Mouse (Mus musculus): Measurements from ENCODE around the gene Gas7. TPM values are rescaled to one million over a fixed set of nuclear protein-coding genes. Genes with fewer than 3 reads are reported as not detected.

The Gas7 gene
- polyA plus RNA-seq (2014; fragmentation: Illumina TruSeq; extraction: RNeasy Lipid Tissue Mini Kit (QIAGEN cat#74804); ENCODE audit: low replicate concordance) = 1.7 TPM

GRCm38 (mm10) chr11:67454874-67455526 is at the start of gene Gas7:
Gene Gas7, plus strand, starts transcription at chr11:67455437.

GRCm38 (mm10) chr11:67694703-67695376 is 239.6 kb downstream of the Gas7 start, which contains the start of gene Rcvrn:
Gene Rcvrn, plus strand, starts transcription at chr11:67695326.

Other genes with a start within 250 kb of the Gas7 start
- not detected for gene Myh4, start 217.4 kb upstream of the Gas7 start, polyA plus RNA-seq (2014; fragmentation: Illumina TruSeq; extraction: RNeasy Lipid Tissue Mini Kit (QIAGEN cat#74804); ENCODE audit: low replicate concordance)
- gene Myh8, start 178.3 kb upstream of the Gas7 start, polyA plus RNA-seq (2014; fragmentation: Illumina TruSeq; extraction: RNeasy Lipid Tissue Mini Kit (QIAGEN cat#74804); ENCODE audit: low replicate concordance) = not detected
- gene Myh13, start 133.8 kb upstream of the Gas7 start, polyA plus RNA-seq (2014; fragmentation: Illumina TruSeq; extraction: RNeasy Lipid Tissue Mini Kit (QIAGEN cat#74804); ENCODE audit: low replicate concordance) = not detected
- not detected for gene Rcvrn, start 239.9 kb downstream of the Gas7 start, polyA plus RNA-seq (2014; fragmentation: Illumina TruSeq; extraction: RNeasy Lipid Tissue Mini Kit (QIAGEN cat#74804); ENCODE audit: low replicate concordance)